Mouse (Mus musculus): Measurements from ENCODE around the gene Def8.

- TF ChIP-seq POLR2A (IDR thresholded peaks at IDR 0.05; ENCODE audit: extremely low read depth, insufficient read depth, low read length) (no peak), CTCF (IDR thresholded peaks at IDR 0.05; ENCODE audit: low read depth, low read length) (no peak)
Observed at GRCm38 (mm10) chr8:123411781-123412327, 11.5 kb upstream of the Def8 start.

Measured in liver, adult 2 months (tissue).